Mouse (Mus musculus) embryonic facial prominence, embryonic 14.5 days (tissue): Measurements from ENCODE around the gene Rin1. TPM values are rescaled to one million over a fixed set of nuclear protein-coding genes. Genes with fewer than 3 reads are reported as not detected.

Experiments used
- ATAC-seq: fragments of 200-750 bp; cut with Nextera tagmentation; 2 replicates; pipeline ENCODE4 v1.8.0; 2017; ENCODE audit warnings: low read depth, moderate number of reproducible peaks, moderate TSS enrichment
- DNase-seq: peaks from one replicate; pipeline ENCODE4 v3.0.0-alpha.2; 2015; ENCODE audit warnings: low spot score
- H3K27ac ChIP-seq: fragments of 300-500 bp; sonication (generic); replicated peaks from 2 replicates; pipeline ENCODE4 v1.5.1; 2014; ENCODE audit warnings: low read depth, mild to moderate bottlenecking, low read length, moderate library complexity
- H3K27me3 ChIP-seq: fragments of 300-500 bp; sonication (generic); replicated peaks from 2 replicates; pipeline ENCODE4 v1.6.1; 2014; ENCODE audit warnings: low read length; ENCODE audit not compliant: control insufficient read depth, insufficient read depth
- H3K36me3 ChIP-seq: fragments of 300-500 bp; sonication (generic); 2 replicates; pipeline ENCODE4 v1.6.1; 2014; ENCODE audit warnings: low read length, mixed read lengths; ENCODE audit not compliant: control insufficient read depth, insufficient read depth
- H3K4me1 ChIP-seq: fragments of 300-500 bp; sonication (generic); 2 replicates; pipeline ENCODE4 v1.6.1; 2014; ENCODE audit warnings: antibody characterized with exemption, low read length; ENCODE audit not compliant: control insufficient read depth, insufficient read depth
- H3K4me2 ChIP-seq: fragments of 300-500 bp; sonication (generic); 2 replicates; pipeline ENCODE4 v1.6.1; 2014; ENCODE audit warnings: low read depth, mild to moderate bottlenecking, low read length, moderate library complexity, mixed read lengths
- H3K4me3 ChIP-seq: fragments of 300-500 bp; sonication (generic); 2 replicates; pipeline ENCODE4 v1.5.1; 2014; ENCODE audit warnings: low read depth, mild to moderate bottlenecking, low read length
- H3K9ac ChIP-seq: fragments of 300-500 bp; sonication (generic); 2 replicates; pipeline ENCODE4 v1.6.1; 2014; ENCODE audit warnings: low read depth, mild to moderate bottlenecking, low read length, moderate library complexity, mixed read lengths
- H3K9me3 ChIP-seq: fragments of 300-500 bp; sonication (generic); 2 replicates; pipeline ENCODE4 v1.6.1; 2016; ENCODE audit warnings: low read length; ENCODE audit not compliant: control insufficient read depth
- WGBS: fragments of 180-500 bp; shearing (Covaris S2); extraction: QIAGEN DNeasy Blood & Tissue Kit; methylation state at CpG from one replicate; pipeline ENCODE4 v1.1.7; 2014; 5-methylcytosine and 5-hydroxymethylcytosine counted together
- polyA plus RNA-seq: library from polyadenylated mRNA; unstranded; fragments of >200 nt; fragmentation: Nextera tagmentation; extraction: Ambion mirVana; gene quantifications from 2 replicates; pipeline ENCODE4 v1.2.1, GENCODE M21; 2014

Gene Rin1
- polyA plus RNA-seq, 1 experiment from 2014 or later, result 3.0 TPM

GRCm38 (mm10) chr19:5092083-5092482, 41.8 kb downstream of the Rin1 start:
- no peak for DNase-seq
- no peaks in the 10 kb centered on the region; the same call in 1 of the 2 replicates for H3K27me3 ChIP-seq
- no peak overlapping the region for H3K9ac ChIP-seq
- H3K4me3 ChIP-seq, result no peak overlapping the region
- ATAC-seq, result no peak
- no peaks in the 10 kb centered on the region for H3K9me3 ChIP-seq
- H3K4me2 ChIP-seq, result no peak overlapping the region
- peaks cover 46% of the 10 kb centered on the region for H3K36me3 ChIP-seq
- H3K4me1 ChIP-seq, result peaks cover 30% of the 10 kb centered on the region
- H3K27ac ChIP-seq, result no peak overlapping the region
- 85% methylated on average over 10 of the region's 10 CpGs for WGBS

- Histone ChIP-seq H3K9ac (peak overlapping the region; percentile 32; the same call in 1 of the 2 replicates), H3K27me3 (no peaks in the 10 kb centered on the region), H3K27ac (no peak overlapping the region), H3K4me2 (peak overlapping the region; percentile 25; the same call in 1 of the 2 replicates), H3K4me3 (no peak overlapping the region), H3K4me1 (peaks cover 29% of the 10 kb centered on the region), H3K36me3 (peaks cover 46% of the 10 kb centered on the region), H3K9me3 (no peaks in the 10 kb centered on the region)
- 71% methylated on average over 12 of the region's 12 CpGs for WGBS
- DNase-seq, result no peak
- ATAC-seq, result no peak
These were observed 43.4 kb downstream of the Rin1 start for GRCm38 (mm10) chr19:5093481-5094242.

- 0% methylated on average over 21 of the region's 21 CpGs for WGBS
- H3K36me3 ChIP-seq, result peaks cover 46% of the 10 kb centered on the region
- no peaks in the 10 kb centered on the region for H3K27me3 ChIP-seq
- no peaks in the 10 kb centered on the region for H3K9me3 ChIP-seq
- DNase-seq (peak; percentile 95), ATAC-seq (peak; percentile 74)
- H3K4me3 ChIP-seq, result no peak overlapping the region
- H3K4me1 ChIP-seq, result peaks cover 31% of the 10 kb centered on the region
- peak overlapping the region; percentile 25; the same call in 1 of the 2 replicates for H3K4me2 ChIP-seq
- peak overlapping the region; percentile 32; the same call in 1 of the 2 replicates for H3K9ac ChIP-seq
- no peak overlapping the region; the same call in 1 of the 2 replicates for H3K27ac ChIP-seq
These were observed 44.0 kb downstream of the Rin1 start for GRCm38 (mm10) chr19:5094243-5094632.

- Histone ChIP-seq H3K4me2 (peak overlapping the region; percentile 25; the same call in 1 of the 2 replicates), H3K27ac (no peak overlapping the region; the same call in 1 of the 2 replicates), H3K9me3 (no peaks in the 10 kb centered on the region), H3K4me3 (no peak overlapping the region), H3K27me3 (no peaks in the 10 kb centered on the region), H3K4me1 (peaks cover 28% of the 10 kb centered on the region), H3K36me3 (peaks cover 46% of the 10 kb centered on the region), H3K9ac (no peak overlapping the region)
- WGBS, result 42% methylated on average over 11 of the region's 11 CpGs
- peak; percentile 9; the same call in 1 of the 2 replicates for ATAC-seq
- DNase-seq, result no peak
These were observed 44.6 kb downstream of the Rin1 start for GRCm38 (mm10) chr19:5094746-5095417.

- ATAC-seq (no peak), DNase-seq (no peak)
- no peak overlapping the region for H3K27ac ChIP-seq
- no peak overlapping the region for H3K4me3 ChIP-seq
- H3K9ac ChIP-seq, result no peak overlapping the region
- no peaks in the 10 kb centered on the region for H3K27me3 ChIP-seq
- peak overlapping the region; percentile 97 for H3K4me2 ChIP-seq
- 8% methylated on average over 6 of the region's 9 CpGs for WGBS
- H3K9me3 ChIP-seq, result no peaks in the 10 kb centered on the region
- H3K36me3 ChIP-seq, result peaks cover 46% of the 10 kb centered on the region
- peaks cover 28% of the 10 kb centered on the region for H3K4me1 ChIP-seq
These were observed 45.7 kb downstream of the Rin1 start for GRCm38 (mm10) chr19:5095887-5096474.

- Histone ChIP-seq H3K27me3 (no peaks in the 10 kb centered on the region), H3K36me3 (peaks cover 43% of the 10 kb centered on the region), H3K9me3 (no peaks in the 10 kb centered on the region), H3K4me2 (peak overlapping the region; percentile 97), H3K9ac (peak overlapping the region; percentile 89), H3K27ac (peak overlapping the region; percentile 65; the same call in 1 of the 2 replicates), H3K4me3 (peak overlapping the region; percentile 73), H3K4me1 (peaks cover 28% of the 10 kb centered on the region)
- ATAC-seq (peak; percentile 9; the same call in 1 of the 2 replicates), DNase-seq (no peak)
- 4% methylated on average over 15 of the region's 31 CpGs for WGBS
These were observed 47.5 kb downstream of the Rin1 start for GRCm38 (mm10) chr19:5097521-5098362.

GRCm38 (mm10) chr19:5098363-5099143, 48.3 kb downstream of the Rin1 start, which contains the start of gene Cnih2:
Gene Cnih2 (minus strand): TSS chr19:5098521.
- DNase-seq, result peak; percentile 85

More at GRCm38 (mm10) chr19:5098363-5099143, 48.3 kb downstream of the Rin1 start, which contains the start of gene Cnih2:
- peak; percentile 74 for ATAC-seq
- Histone ChIP-seq H3K9ac (peak within 1 kb of the TSS; percentile 89), H3K4me1 (peaks cover 28% of the 10 kb centered on the region), H3K9me3 (no peaks in the 10 kb centered on the region), H3K36me3 (peaks cover 43% of the 10 kb centered on the region), H3K4me3 (peak within 1 kb of the TSS; percentile 73), H3K27me3 (no peaks in the 10 kb centered on the region), H3K4me2 (peak within 1 kb of the TSS; percentile 97), H3K27ac (peak within 1 kb of the TSS; percentile 65)
- WGBS, result 2% methylated on average over 23 of the region's 48 CpGs
